Mouse (Mus musculus) adrenal gland, postnatal 4 days (tissue): Measurements from ENCODE around the gene Krt17. TPM values are rescaled to one million over a fixed set of nuclear protein-coding genes. Genes with fewer than 3 reads are reported as not detected.
"Not testable (repeated sequence)": the region's sequence is repeated elsewhere in the genome, so short reads cannot be mapped to it uniquely, and the experiment has no call there.

ENCODE experiments used
- DNase-seq, 2 experiments: peaks; one replicate each; pipeline ENCODE4 v3.0.0; 2021 to 2022; ENCODE audit warnings: low spot score in 2 of 2, mixed read lengths in 2 of 2
- total RNA-seq, 2 experiments: library from RNA; stranded (reverse); gene quantifications; 2 replicates each; pipeline ENCODE4 v1.2.3; 2021

Gene Krt17
- total RNA-seq, 2 experiments from 2014 or later, result 0.25 to 0.31 TPM

DNA sequence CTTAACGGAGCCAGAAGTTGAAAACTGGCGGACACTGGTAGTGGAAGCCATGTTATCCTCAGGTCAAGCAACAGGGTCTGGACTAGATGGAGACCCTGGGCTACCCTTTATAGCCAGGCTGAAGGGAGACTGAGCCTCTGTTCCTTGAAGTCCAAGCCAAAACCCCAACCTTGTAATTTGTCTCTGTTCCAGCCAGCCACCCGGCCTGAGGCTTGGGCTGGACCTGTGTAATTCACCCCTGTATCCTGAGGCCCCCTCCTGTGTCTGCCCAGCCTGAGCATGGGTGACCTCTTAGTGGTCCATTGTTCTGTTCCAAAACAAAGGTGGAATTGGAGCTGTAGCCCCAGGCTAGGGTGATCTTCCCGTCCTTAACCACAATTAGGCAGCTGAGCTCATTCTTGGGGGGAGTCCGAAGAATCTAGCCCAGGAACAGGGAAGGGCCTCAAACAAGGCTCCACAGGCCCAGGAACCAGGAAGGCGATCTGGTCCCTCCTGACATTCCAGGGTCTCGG, 9.0 kb upstream of the Krt17 start, which contains the start of gene Krt42:
Gene Krt42, minus strand, starts transcription at position 51 of the 512 bp plus-strand sequence.
- DNase-seq, result no peak

DNA sequence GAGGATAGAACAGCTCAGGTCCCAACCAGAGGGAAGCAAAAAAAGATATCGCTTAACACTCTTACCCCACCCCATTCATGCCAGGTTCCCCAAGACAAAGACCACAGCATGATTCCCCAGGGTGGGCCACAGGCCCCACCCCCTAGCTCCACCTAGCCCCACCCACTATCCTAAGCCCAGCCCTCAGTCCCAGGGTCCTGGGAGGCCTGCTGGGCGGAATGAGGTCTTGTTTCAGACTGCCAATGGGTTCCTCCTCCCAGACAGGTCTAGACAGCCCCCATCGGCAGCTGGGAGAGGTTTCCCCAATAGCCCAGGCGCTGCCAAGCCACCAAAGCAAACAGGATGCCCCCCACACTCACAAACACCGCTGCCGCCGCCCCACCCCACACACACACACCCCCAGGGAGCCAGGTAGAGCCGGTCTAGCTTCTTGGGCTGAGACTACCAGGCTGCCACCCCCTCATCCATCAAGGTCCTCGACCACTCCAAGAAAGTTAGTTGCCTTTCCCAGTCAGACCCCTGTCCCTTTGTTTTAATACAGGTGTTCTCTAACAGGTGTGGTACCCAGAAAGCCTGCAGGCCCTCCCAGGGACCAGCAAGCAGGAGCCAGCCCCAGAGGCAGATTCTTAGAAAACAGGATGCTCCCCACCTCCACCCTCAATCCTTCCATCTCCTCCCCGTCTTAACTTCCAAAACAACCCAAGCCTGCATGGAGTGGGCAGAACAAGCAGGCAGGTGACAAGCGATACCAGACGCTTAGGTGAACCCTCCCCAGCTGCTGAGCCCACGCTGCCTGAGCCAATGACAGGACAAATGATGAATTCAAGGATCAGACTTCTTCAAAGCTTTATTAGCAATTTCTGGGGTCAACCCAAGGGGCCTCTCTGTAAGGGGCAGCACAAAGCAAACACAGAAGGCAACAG, 1.5 kb upstream of the Krt17 start:
- no peak for DNase-seq

DNA sequence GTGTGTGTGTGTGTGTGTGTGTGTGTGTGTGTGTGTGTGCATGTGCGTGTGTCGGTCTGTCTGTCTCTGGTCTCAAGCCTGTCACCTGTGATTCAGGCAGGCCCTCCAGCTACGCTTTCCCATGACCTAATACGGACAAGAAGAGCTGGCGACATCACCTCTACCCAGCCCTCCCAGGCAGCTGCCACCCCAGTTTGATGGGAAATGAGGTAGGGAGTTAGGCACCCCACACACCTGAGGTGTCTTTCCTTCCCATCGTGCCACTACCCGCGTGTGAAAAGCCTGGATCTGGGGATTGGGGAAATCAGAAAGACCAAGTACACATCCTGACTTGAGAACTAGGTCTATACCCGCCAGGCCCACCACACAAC, 391 bp upstream of the Krt17 start:
- DNase-seq, result no peak

DNA sequence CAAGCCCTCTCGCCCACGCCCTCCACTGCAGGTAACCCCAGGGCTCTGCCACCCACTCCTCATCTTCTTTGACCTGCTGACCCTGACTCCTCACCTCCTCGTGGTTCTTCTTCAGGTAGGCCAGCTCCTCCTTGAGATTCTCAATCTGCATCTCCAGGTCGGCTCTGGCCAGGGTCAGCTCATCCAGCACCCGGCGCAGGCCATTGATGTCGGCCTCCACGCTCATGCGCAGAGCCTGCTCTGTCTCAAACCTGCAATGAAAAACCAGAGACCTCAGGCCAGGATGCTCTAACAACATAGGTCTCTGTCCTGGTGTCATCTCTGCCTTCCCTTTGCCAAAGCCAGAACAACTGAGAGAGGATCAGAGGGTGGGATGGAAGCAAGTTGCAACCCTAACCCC, 1.8 kb downstream of the Krt17 start:
- no peak for DNase-seq

DNA sequence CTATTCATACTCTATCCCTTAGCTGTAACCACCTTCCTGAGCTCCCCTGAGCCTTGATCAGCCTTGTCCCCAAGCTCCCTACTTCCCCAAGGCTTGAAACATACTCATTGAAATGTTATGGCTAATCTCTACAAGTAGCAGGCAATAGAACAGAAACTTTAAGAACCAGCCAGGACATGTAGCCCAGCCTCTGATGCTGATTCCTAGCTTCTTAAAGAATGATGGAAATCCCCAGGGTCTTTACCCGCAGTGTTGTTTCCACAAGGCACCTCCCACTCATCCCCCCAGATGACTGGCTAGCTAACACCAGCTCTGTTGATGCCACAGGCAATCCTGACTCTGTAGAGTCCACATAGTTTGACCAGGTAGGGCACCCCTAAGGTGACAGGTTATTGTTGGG, 2.9 kb downstream of the Krt17 start:
- DNase-seq, result no peak

DNA sequence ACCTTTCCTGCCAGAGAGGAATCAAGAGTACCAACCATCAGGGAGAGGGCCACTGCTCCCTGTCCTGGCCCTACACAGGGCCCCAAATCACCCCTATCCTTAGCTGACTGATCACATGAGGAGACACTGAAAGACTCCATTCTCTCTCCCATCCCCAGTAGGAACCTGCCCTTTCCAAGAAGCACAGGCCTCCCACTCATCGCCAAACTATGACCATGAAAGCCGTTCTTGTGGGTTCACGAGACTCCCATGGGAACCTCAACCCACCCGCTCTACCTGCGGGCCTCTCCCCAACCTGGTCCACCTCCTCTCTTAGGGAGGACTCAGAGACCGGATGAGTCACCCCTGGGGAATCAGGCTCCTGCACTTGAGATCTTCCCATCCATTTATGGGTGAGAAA, 5.3 kb downstream of the Krt17 start:
- DNase-seq, result no peak

DNA sequence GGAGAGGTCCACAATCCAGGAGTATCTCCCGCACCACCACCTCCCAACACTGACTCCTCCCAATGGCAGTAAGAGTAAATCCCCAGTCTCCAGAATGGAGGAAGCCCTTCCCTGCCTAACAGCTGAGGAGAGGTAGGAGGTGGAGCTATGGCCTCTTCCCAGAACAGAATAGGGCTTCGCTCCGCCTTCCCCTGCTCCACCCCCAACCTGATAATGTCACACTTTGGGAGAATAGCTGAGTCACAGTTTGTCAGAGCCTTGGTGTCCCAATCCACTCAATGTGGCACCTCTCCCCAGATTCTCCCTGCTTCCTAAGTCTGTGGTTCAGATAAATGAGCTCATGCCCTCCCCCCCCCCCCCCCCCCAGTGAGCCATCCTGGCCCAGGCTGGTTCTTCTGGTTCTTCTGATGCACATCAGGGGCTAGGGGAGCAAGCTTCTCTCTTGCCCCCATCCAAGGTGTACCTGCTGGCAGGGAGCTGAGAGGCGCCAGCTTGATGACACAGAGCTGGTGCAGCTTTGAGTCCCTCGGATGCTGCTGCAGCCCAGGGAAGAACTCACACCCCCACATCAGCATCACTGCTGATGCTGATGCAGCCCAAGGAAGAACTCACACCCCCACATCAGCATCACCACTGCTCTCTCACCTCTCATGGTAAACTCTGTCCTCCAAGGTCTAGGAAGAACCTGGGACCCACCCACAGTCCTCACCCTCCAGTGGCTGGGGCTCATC, 6.3 kb downstream of the Krt17 start:
- DNase-seq, result no peak

DNA sequence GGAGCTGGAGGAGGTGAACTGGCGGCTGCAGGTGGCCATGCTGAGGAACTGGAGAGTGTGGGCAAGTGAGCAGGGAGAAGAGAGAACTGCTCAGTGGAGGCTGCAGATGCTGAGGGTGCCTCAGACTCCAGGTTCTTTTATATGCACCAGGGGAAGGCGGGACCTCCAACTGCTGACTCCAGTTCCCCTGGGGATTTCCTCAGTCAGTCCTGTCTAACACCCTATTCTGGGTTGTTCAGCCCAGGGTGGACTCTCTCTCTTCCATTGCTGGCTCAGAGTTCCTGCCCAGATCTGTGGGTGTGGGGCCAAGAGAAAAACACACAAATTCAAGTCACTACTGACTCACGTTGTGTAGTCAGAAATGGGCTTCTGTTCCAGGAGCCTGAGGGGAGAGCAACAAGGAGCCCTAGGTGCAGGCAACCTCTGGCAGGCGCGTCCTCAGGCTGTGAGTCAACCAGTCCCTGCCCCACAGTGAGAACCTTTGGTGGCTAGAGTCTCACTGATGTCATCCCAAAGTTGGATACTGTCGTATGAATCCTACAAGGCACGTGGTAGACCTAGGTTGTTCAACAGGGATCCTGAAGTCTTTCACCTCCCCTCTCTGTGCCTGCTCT, 11.9 kb downstream of the Krt17 start, which contains the start of gene Krt16:
Gene Krt16, minus strand, starts transcription at position 51 of the 614 bp plus-strand sequence.
- no peak for DNase-seq

DNA sequence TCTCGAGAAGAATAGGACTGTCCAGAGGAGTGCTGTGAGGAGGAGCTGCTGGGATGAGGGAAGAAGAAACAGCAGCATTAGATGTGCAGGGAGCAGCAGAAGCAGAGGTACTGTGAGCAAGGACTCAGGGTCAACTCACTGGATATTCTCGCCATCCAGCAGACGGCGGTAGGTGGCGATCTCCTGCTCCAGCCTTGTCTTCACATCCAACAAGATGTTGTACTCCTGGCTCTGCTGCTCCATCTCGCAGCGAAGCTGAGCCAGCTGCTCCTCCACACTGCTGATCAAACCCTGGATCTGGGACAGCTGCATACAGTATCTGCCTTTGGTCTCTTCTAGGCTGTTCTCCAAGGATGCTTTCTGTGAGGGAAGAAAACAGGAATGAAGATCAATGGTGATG, 14.4 kb downstream of the Krt17 start:
- DNase-seq, result not testable (repeated sequence)

DNA sequence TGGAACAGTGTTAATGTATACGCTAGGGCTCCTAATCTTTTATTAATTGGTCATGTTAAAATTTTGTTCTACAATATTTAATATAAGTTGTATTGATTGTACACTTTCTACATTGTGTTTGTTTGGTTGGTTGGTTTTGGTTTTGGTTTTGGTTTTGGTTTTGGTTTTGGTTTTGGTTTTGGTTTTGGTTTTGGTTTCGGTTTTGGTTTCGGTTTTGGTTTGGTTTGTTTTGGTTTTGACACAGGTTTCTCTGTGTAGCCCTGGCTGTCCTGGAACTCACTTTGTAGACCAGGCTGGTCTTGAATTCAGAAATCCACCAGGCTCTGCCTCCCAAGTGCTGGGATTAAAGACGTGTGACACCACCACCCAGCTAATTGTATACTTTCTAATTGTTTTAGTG, 20.6 kb downstream of the Krt17 start:
- not testable (repeated sequence) for DNase-seq

DNA sequence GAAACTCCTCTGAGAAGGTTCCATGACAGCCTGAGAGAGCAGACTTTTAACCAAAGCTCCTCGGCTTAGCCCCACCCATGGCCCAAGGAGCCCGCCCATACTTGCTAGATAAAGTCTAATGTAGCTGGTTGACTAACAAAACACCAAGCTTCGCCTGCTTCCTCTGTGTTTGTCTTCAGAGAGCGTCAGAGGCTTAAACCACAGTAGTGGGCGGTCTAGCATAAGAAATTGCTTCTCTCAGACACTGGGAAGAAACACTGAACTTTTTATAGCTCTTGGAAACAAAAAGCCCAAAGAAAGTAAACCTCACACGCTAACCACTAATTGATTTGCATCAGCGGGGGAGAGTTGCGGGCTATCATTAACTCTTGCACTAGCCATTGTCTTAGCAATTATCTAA, 39.1 kb downstream of the Krt17 start:
- no peak for DNase-seq

DNA sequence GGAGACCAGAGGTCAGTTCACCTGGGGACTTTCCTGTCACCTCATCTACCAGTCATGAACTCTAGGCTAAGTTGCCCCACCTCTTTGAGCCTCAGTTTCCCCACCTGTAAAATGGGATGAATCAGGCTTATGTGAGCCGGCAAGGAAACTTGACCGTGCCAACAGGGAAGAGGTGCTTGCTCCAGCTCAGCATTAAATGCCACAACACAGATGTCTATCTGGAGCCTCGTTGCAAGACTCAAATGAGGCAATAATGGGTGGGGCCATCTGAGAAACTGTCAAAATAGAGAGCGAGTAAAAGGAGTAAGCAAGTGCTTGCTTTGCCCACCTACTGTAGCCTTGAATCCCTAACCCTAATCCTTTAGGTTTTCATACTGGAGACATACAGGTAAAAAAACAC, 41.5 kb downstream of the Krt17 start:
- DNase-seq, result no peak

DNA sequence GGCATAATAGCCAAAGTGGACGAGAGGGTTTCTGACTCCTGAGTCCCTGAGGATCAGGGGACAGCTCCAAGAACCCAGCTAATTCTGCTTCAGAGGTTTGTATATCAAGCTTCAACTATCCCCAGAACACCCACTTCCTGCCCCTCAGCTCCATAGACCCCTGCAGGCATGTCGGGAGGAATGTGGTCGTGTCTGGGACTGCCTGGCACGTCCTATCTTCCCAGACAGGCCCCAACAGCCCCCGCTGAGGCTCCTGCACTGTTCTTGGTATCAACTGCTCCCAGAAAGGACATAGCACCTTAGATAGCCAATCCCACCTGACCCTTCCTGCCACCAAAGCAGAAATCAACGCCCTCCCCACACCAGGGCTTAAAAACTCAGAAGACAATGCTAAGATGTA, 52.3 kb downstream of the Krt17 start:
- DNase-seq, result no peak

DNA sequence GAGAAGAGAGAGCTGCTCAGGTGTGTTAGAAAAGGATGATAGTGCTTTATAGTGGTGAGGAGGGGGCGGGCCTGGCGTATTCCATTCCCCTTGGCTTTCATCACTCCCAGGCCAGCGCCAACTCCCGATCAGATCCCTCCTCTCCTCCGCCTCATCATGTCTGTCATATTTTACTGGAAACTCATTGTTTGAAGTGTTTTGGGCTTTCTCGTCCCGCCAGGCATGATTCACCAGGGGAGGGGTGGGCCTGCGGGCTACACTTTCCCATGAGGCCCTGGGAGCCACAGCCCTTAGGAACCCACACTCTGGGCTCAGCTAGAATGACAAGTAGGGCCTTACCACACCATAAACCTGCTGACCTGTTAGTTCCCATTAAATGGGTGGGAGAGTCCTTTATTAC, 53.3 kb downstream of the Krt17 start, which contains the start of gene Krt14:
Gene Krt14, minus strand, starts transcription at position 51 of the 400 bp plus-strand sequence.
- DNase-seq, result no peak

Other genes starting within 250 kb of the Krt17 start
- not detected for gene Krt33a, start 244.8 kb downstream of the Krt17 start, total RNA-seq
- gene Krt33b, start 231.2 kb downstream of the Krt17 start, total RNA-seq, result not detected
- gene Krt34, start 219.5 kb downstream of the Krt17 start, total RNA-seq, result not detected
- not detected for gene Krt31, start 210.5 kb downstream of the Krt17 start, total RNA-seq
- gene Krt32, start 172.8 kb downstream of the Krt17 start, total RNA-seq, result not detected
- not detected for gene Krt35, start 164.8 kb downstream of the Krt17 start, total RNA-seq
- gene Krt36, start 155.4 kb downstream of the Krt17 start, total RNA-seq, result under 1 TPM in 1 of 2 experiments, not detected in 1; 0.48 TPM
- gene Krt13, start 139.5 kb downstream of the Krt17 start, total RNA-seq, result not detected
- under 1 TPM in 1 of 2 experiments, not detected in 1; 0.31 TPM for gene Krt15, start 125.1 kb downstream of the Krt17 start, total RNA-seq
- 10 to 100 TPM; 11.1 to 12.7 TPM for gene Krt19, start 112.4 kb downstream of the Krt17 start, total RNA-seq
- gene Krt9, start 67.8 kb downstream of the Krt17 start, total RNA-seq, result under 1 TPM; 0.11 to 0.22 TPM
- gene Krt14, start 53.5 kb downstream of the Krt17 start, total RNA-seq, result under 1 TPM; 0.93 to 0.98 TPM
- not detected for gene Krt16, start 12.1 kb downstream of the Krt17 start, total RNA-seq
- not detected for gene Krt42, start 8.8 kb upstream of the Krt17 start, total RNA-seq
- 100 to 1,000 TPM; 886 to 904 TPM for gene Eif1, start 58.9 kb upstream of the Krt17 start, total RNA-seq
- not detected for gene Gast, start 73.4 kb upstream of the Krt17 start, total RNA-seq
- gene Hap1, start 95.1 kb upstream of the Krt17 start, total RNA-seq, result 100 to 1,000 TPM; 106 to 110 TPM
- 100 to 1,000 TPM in 1 of 2 experiments, 10 to 100 TPM in 1; 99.0 to 109 TPM for gene Jup, start 136.7 kb upstream of the Krt17 start, total RNA-seq
- 10 to 100 TPM; 40.1 to 43.5 TPM for gene P3h4, start 153.8 kb upstream of the Krt17 start, total RNA-seq
- 10 to 100 TPM; 65.3 to 68.6 TPM for gene Fkbp10, start 154.7 kb upstream of the Krt17 start, total RNA-seq
- 10 to 100 TPM; 82.4 to 84.5 TPM for gene Nt5c3b, start 180.8 kb upstream of the Krt17 start, total RNA-seq
- 1 to 10 TPM; 1.5 to 2.1 TPM for gene Klhl10, start 180.9 kb upstream of the Krt17 start, total RNA-seq
- gene Klhl11, start 211.7 kb upstream of the Krt17 start, total RNA-seq, result 10 to 100 TPM; 48.8 to 50.0 TPM